Mouse (Mus musculus) central nervous system, embryonic 18 days (tissue): Measurements from ENCODE around the gene Krt79. TPM values are rescaled to one million over a fixed set of nuclear protein-coding genes. Genes with fewer than 3 reads are reported as not detected.

ENCODE experiments used
- polyA plus RNA-seq: library from polyadenylated mRNA; depleted of rRNA; stranded (reverse); fragments of >200 nt; gene quantifications from 2 replicates; pipeline ENCODE4 v1.2.3, GENCODE M21; 2012; rRNA removed

Krt79 gene
- polyA plus RNA-seq = 0.21 and 0.37 TPM in 2 replicates

GRCm38 (mm10) chr15:101940274-101940829, at the start of gene Krt79:
TSS of gene Krt79 (minus strand) at chr15:101940324.

GRCm38 (mm10) chr15:101954187-101954586, 14.1 kb upstream of the Krt79 start, which contains the start of gene Krt78:
TSS of gene Krt78 (minus strand) at chr15:101954287.

GRCm38 (mm10) chr15:101924635-101925034, 15.5 kb downstream of the Krt79 start, which contains the start of gene Krt4:
TSS of gene Krt4 (minus strand) at chr15:101924735.

DNA sequence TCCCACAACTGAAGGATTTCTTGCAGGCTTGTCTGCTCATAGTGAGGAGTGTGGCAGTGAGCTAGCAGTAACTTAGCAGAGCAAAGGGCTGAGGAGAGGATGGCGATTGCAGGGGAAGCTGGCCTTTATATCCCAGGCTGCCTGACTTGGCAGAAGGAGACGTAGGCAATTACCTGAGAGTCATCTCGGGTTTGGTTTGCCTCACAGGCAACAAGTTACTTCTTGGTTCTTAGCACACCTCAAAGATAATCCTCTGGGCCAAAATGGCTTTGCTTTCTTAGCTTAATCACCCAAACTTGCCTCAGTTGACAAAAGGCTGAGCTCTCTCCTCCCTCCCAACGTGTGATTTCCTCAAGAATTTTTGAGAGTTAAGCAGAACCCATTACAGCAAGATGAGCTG, 47.3 kb downstream of the Krt79 start, which contains the start of gene Krt76:
Gene Krt76, minus strand, starts transcription at position 101 of the 400 bp plus-strand sequence.

Other genes with a start within 250 kb of the Krt79 start
- 0.04 and 40.9 TPM in 2 replicates for gene Krt6a, start 246.0 kb downstream of the Krt79 start, polyA plus RNA-seq
- gene Krt5, start 227.4 kb downstream of the Krt79 start, polyA plus RNA-seq = 0.08 and 1.1 TPM in 2 replicates
- gene Krt71, start 197.2 kb downstream of the Krt79 start, polyA plus RNA-seq = 0.08 and 0.36 TPM in 2 replicates
- 0.11 and 0.13 TPM in 2 replicates for gene Krt72, start 153.9 kb downstream of the Krt79 start, polyA plus RNA-seq
- 0.52 and 0.95 TPM in 2 replicates for gene Krt73, start 138.0 kb downstream of the Krt79 start, polyA plus RNA-seq
- gene Krt2, start 122.2 kb downstream of the Krt79 start, polyA plus RNA-seq = 0.03 TPM in 2 replicates
- 23.8 and 28.4 TPM in 2 replicates for gene Krt1, start 89.5 kb downstream of the Krt79 start, polyA plus RNA-seq
- 2.3 and 2.6 TPM in 2 replicates for gene Krt77, start 70.6 kb downstream of the Krt79 start, polyA plus RNA-seq
- 0.05 and 0.06 TPM in 2 replicates for gene Krt76, start 47.4 kb downstream of the Krt79 start, polyA plus RNA-seq
- gene Krt4, start 15.6 kb downstream of the Krt79 start, polyA plus RNA-seq = not detected in 2 replicates
- 0.01 and 0.48 TPM in 2 replicates for gene Krt78, start 14.0 kb upstream of the Krt79 start, polyA plus RNA-seq
- gene Krt8, start 64.2 kb upstream of the Krt79 start, polyA plus RNA-seq = 1.5 and 55.6 TPM in 2 replicates
- 1.5 and 29.3 TPM in 2 replicates for gene Krt18, start 87.9 kb upstream of the Krt79 start, polyA plus RNA-seq
- gene Eif4b, start 133.4 kb upstream of the Krt79 start, polyA plus RNA-seq = 142 and 151 TPM in 2 replicates
- 10.8 and 13.8 TPM in 2 replicates for gene Tns2, start 160.1 kb upstream of the Krt79 start, polyA plus RNA-seq
- 109 and 115 TPM in 2 replicates for gene Spryd3, start 195.9 kb upstream of the Krt79 start, polyA plus RNA-seq
- gene Igfbp6, start 204.0 kb upstream of the Krt79 start, polyA plus RNA-seq = 3.3 and 3.5 TPM in 2 replicates
- gene Soat2, start 210.2 kb upstream of the Krt79 start, polyA plus RNA-seq = 0.13 and 0.15 TPM in 2 replicates